Mouse (Mus musculus) embryonic facial prominence, embryonic 13.5 days (tissue): ENCODE measurements at regions not wholly inside any gene's neighbourhood (a gene's known extent, or its start where the extent isn't known, plus 50 kb on each side); places are given as distances from the start of the nearest gene placed in this dataset.
A peak's percentile ranks its signal among the peaks of the same experiment; 100 is the strongest.
"Not testable (repeated sequence)": the region's sequence is repeated elsewhere in the genome, so short reads cannot be mapped to it uniquely, and the experiment has no call there.

Experiments used
- ATAC-seq: fragments of 200-750 bp; cut with Nextera tagmentation; 2 replicates; pipeline ENCODE4 v1.8.0; 2017; ENCODE audit warnings: low read depth; ENCODE audit not compliant: insufficient number of reproducible peaks, insufficient read depth, low FRiP score, low TSS enrichment
- H3K27ac ChIP-seq: fragments of 300-500 bp; sonication (generic); 2 replicates; pipeline ENCODE4 v1.5.1; 2015; ENCODE audit warnings: moderate library complexity, mild to moderate bottlenecking, inconsistent platforms
- H3K27me3 ChIP-seq: fragments of 300-500 bp; sonication (generic); 2 replicates; pipeline ENCODE4 v1.6.1; 2015; ENCODE audit warnings: mild to moderate bottlenecking, inconsistent platforms
- H3K36me3 ChIP-seq: fragments of 300-500 bp; sonication (generic); 2 replicates; pipeline ENCODE4 v1.6.1; 2015; ENCODE audit warnings: mild to moderate bottlenecking, inconsistent platforms
- H3K4me1 ChIP-seq: fragments of 300-500 bp; sonication (generic); 2 replicates; pipeline ENCODE4 v1.6.1; 2015; ENCODE audit warnings: inconsistent platforms
- H3K4me2 ChIP-seq: fragments of 300-500 bp; sonication (generic); 2 replicates; pipeline ENCODE4 v1.6.1; 2015; ENCODE audit warnings: moderate library complexity, mild to moderate bottlenecking, inconsistent platforms
- H3K4me3 ChIP-seq: fragments of 300-500 bp; sonication (generic); 2 replicates; pipeline ENCODE4 v1.5.1; 2015; ENCODE audit warnings: mild to moderate bottlenecking, inconsistent platforms
- H3K9ac ChIP-seq: fragments of 300-500 bp; sonication (generic); 2 replicates; pipeline ENCODE4 v1.6.1; 2015; ENCODE audit warnings: mild to moderate bottlenecking, inconsistent platforms
- H3K9me3 ChIP-seq: fragments of 300-500 bp; sonication (generic); 2 replicates; pipeline ENCODE4 v1.6.1; 2016; ENCODE audit warnings: inconsistent platforms
- WGBS: fragments of 180-500 bp; shearing (Covaris S2); methylation state at CpG from one replicate; pipeline ENCODE4 v1.1.7; 2015; ENCODE audit warnings: mixed read lengths; 5-methylcytosine and 5-hydroxymethylcytosine counted together

DNA sequence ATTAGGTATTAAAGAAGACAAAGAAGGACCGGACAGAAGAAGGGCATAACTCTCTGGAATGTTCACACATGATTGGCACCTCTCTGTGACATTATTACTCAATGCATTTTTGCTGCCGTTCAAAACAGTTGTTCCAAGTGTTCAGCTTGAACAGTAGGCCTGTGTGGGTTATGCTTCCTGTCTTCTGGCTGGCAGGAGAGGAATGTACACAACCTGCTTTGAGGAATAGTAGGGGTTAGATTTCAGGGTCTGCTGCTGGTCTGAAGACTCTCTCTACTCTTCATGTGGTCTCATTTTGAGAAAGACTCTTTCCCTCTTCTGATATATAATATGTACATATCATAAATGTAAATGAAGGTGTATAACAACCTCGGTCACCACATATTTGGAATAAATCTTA is 137.2 kb upstream of the Adgra3 start:
- ATAC-seq: no peak

GRCm38 (mm10) chr5:50189394-50189793 is 130.6 kb upstream of the Adgra3 start:
- Histone ChIP-seq H3K4me1 (no peaks in the 10 kb centered on the region), H3K27ac (no peak overlapping the region), H3K4me3 (no peak overlapping the region), H3K9me3 (no peaks in the 10 kb centered on the region; the same call in 1 of the 2 replicates), H3K4me2 (no peak overlapping the region), H3K36me3 (no peaks in the 10 kb centered on the region), H3K27me3 (no peaks in the 10 kb centered on the region), H3K9ac (no peak overlapping the region)
- no peak for ATAC-seq

More for the DNA sequence above, 137.2 kb upstream of the Adgra3 start:
- Histone ChIP-seq H3K9me3 (no peaks in the 10 kb centered on the region), H3K27me3 (no peaks in the 10 kb centered on the region), H3K27ac (peak overlapping the region; percentile 69), H3K4me2 (no peak overlapping the region), H3K9ac (no peak overlapping the region), H3K4me1 (0 out of 2 replicates have a peak, but pooled peaks cover 6% of the 10 kb centered on the region), H3K36me3 (no peaks in the 10 kb centered on the region), H3K4me3 (no peak overlapping the region)
- WGBS: 54% methylated on average over 3 of the region's 3 CpGs

GRCm38 (mm10) chr5:50182721-50183120 is 123.9 kb upstream of the Adgra3 start:
- no peak overlapping the region for H3K27ac ChIP-seq
- H3K4me1 ChIP-seq: no peaks in the 10 kb centered on the region
- H3K4me2 ChIP-seq: no peak overlapping the region
- ATAC-seq: no peak
- no peaks in the 10 kb centered on the region for H3K36me3 ChIP-seq
- no peak overlapping the region for H3K4me3 ChIP-seq
- H3K27me3 ChIP-seq: no peaks in the 10 kb centered on the region
- H3K9me3 ChIP-seq: no peaks in the 10 kb centered on the region; the same call in 1 of the 2 replicates
- no peak overlapping the region for H3K9ac ChIP-seq
- WGBS: 82% methylated on average over 6 of the region's 6 CpGs

- Histone ChIP-seq H3K9ac (no peak overlapping the region), H3K4me3 (no peak overlapping the region), H3K4me2 (no peak overlapping the region), H3K4me1 (no peaks in the 10 kb centered on the region), H3K9me3 (no peaks in the 10 kb centered on the region), H3K27ac (no peak overlapping the region), H3K36me3 (no peaks in the 10 kb centered on the region), H3K27me3 (no peaks in the 10 kb centered on the region)
- no peak for ATAC-seq
- WGBS: 63% methylated on average over 1 of the region's 1 CpGs
These were observed 97.8 kb upstream of the Adgra3 start for GRCm38 (mm10) chr5:50156557-50156956.

DNA sequence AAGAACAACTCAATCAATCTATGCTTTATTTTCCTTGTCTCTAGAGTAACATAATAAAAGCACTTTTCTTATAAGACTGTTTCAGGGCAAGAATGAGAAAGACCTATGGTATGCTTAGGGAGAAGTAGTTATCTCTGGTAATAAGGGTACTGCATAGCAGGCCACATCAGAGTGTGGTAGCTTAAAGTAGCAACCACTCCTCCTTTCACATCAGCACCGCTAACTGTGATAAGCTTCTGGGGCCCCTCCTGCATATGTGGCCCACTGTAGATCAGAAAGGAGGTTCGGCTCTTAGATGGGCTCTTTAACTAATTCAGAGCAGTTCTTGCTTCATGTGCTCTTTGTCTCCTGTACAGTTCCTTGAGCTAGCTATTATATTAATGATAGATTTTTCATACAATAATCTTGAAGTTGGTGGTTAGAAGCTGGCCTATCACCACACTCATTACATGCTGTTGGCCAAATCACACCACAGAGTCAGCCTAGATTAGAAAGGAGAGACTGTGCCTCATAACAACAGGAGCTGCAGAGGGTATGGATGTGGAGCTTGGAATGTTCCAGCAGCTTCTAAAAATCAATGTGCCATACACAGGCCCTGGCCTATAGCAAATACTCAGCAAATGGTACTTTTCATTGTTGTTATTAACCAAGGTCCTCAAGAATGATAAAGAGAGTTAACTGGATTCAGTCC is 96.5 kb upstream of the Adgra3 start:
- not testable (repeated sequence) for H3K4me1 ChIP-seq, H3K27ac ChIP-seq, H3K9ac ChIP-seq, H3K36me3 ChIP-seq, H3K27me3 ChIP-seq, H3K4me2 ChIP-seq, H3K4me3 ChIP-seq, H3K9me3 ChIP-seq, ATAC-seq
- 94% methylated on average over 2 of the region's 2 CpGs for WGBS

- no peak overlapping the region for H3K4me2 ChIP-seq
These were observed 88.1 kb upstream of the Adgra3 start for GRCm38 (mm10) chr5:50146926-50147325.

DNA sequence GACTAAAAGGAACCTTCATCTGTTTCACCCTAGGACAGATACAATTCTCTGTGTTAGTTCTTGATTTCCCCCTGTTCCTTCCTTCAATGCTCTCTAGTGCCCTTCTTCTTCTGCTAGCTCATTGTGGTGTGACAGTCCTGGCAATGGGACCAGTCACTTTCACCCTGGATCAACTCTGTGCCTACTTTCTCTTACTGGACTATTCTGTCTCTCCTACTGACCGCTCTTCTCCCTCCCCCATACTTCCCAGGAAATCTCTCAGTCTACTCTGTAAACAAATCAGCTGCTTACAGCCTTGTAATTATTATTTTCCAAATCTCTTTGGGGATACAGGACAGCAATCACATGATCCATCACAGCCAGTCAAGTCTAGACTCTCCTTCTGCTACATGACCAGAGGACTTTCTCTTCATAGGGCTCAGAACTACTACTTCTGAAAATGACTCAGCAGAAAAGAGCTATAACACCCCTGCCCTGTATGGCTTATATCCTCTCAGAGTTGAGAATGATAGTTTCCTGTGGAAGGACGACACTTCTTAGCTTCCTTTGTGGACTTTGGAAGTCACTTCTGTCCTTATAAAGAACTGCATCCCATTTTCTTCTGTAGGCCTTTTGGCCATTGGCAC is 86.8 kb upstream of the Adgra3 start:
- WGBS: 75% methylated on average over 2 of the region's 2 CpGs
- Histone ChIP-seq H3K27me3 (no peaks in the 10 kb centered on the region), H3K27ac (no peak overlapping the region), H3K9ac (no peak overlapping the region), H3K4me2 (no peak overlapping the region), H3K9me3 (no peaks in the 10 kb centered on the region), H3K4me3 (no peak overlapping the region), H3K4me1 (no peaks in the 10 kb centered on the region), H3K36me3 (no peaks in the 10 kb centered on the region)
- ATAC-seq: no peak

More at GRCm38 (mm10) chr5:50146926-50147325, 88.1 kb upstream of the Adgra3 start:
- WGBS: 44% methylated on average over 3 of the region's 3 CpGs
- H3K27me3 ChIP-seq: no peaks in the 10 kb centered on the region
- H3K36me3 ChIP-seq: no peaks in the 10 kb centered on the region
- no peak overlapping the region for H3K9ac ChIP-seq
- no peak for ATAC-seq
- H3K4me1 ChIP-seq: no peaks in the 10 kb centered on the region
- H3K9me3 ChIP-seq: no peaks in the 10 kb centered on the region
- H3K27ac ChIP-seq: no peak overlapping the region
- H3K4me3 ChIP-seq: no peak overlapping the region

DNA sequence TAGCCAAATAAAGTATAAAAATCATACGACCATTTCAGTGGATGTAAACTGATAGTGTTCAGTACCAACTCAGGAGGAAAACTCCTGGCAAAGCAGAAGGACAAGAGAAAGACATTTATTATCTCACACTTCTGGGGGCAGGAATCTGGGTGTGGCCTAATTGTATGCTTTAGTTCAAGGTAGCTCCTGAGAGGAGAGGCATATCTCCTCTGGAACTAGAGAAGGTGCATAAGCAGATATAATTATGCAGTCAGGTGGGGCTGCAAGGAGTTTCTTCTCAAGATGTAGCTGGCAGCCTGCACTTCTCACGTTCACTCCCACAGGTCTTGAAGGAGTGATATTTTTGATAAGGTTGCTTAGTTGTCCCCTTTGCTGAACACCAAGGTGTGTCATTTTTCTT is 71.4 kb upstream of the Adgra3 start:
- no peak overlapping the region for H3K27ac ChIP-seq
- 58% methylated on average over 2 of the region's 2 CpGs for WGBS
- H3K27me3 ChIP-seq: no peaks in the 10 kb centered on the region
- no peaks in the 10 kb centered on the region for H3K9me3 ChIP-seq
- no peak for ATAC-seq
- no peak overlapping the region for H3K9ac ChIP-seq
- H3K4me1 ChIP-seq: no peaks in the 10 kb centered on the region
- H3K4me3 ChIP-seq: no peak overlapping the region
- H3K36me3 ChIP-seq: no peaks in the 10 kb centered on the region
- H3K4me2 ChIP-seq: no peak overlapping the region

DNA sequence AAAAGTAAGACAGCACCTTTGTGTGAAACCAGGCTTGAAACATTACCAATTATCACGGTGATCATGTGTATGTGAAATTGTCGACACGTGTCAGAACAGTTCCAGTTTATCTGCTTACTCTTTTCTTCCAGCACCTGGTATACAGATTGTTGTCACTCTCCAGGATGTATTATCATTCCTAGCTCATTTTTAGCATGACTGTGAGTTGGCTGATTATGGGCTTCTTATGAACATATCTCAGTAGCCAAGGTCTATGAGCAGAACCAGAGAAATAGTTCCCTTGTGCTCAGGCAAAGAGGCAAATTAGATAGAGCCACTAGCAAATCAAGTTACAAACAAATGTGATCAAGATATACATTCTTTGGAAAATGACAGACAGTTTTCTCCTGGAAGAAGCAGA is 70.2 kb upstream of the Adgra3 start:
- no peaks in the 10 kb centered on the region for H3K4me1 ChIP-seq
- 65% methylated on average over 3 of the region's 3 CpGs for WGBS
- H3K27me3 ChIP-seq: no peaks in the 10 kb centered on the region
- no peaks in the 10 kb centered on the region for H3K9me3 ChIP-seq
- ATAC-seq: no peak
- no peak overlapping the region for H3K4me2 ChIP-seq
- H3K4me3 ChIP-seq: no peak overlapping the region
- no peak overlapping the region for H3K9ac ChIP-seq
- H3K27ac ChIP-seq: no peak overlapping the region
- H3K36me3 ChIP-seq: no peaks in the 10 kb centered on the region

GRCm38 (mm10) chr5:50126594-50126993 is 67.8 kb upstream of the Adgra3 start:
- 79% methylated on average over 2 of the region's 2 CpGs for WGBS
- no peak overlapping the region for H3K27ac ChIP-seq
- no peak overlapping the region for H3K4me2 ChIP-seq
- peaks cover 4% of the 10 kb centered on the region; the same call in 1 of the 2 replicates for H3K4me1 ChIP-seq
- H3K4me3 ChIP-seq: no peak overlapping the region
- no peaks in the 10 kb centered on the region for H3K9me3 ChIP-seq
- no peaks in the 10 kb centered on the region for H3K27me3 ChIP-seq
- H3K36me3 ChIP-seq: no peaks in the 10 kb centered on the region
- no peak for ATAC-seq
- no peak overlapping the region for H3K9ac ChIP-seq

GRCm38 (mm10) chr5:50126177-50126576 is 67.4 kb upstream of the Adgra3 start:
- Histone ChIP-seq H3K9me3 (no peaks in the 10 kb centered on the region), H3K27ac (no peak overlapping the region), H3K9ac (no peak overlapping the region), H3K36me3 (no peaks in the 10 kb centered on the region), H3K4me1 (peaks cover 4% of the 10 kb centered on the region; the same call in 1 of the 2 replicates), H3K4me2 (no peak overlapping the region), H3K4me3 (no peak overlapping the region), H3K27me3 (no peaks in the 10 kb centered on the region)
- no peak for ATAC-seq

DNA sequence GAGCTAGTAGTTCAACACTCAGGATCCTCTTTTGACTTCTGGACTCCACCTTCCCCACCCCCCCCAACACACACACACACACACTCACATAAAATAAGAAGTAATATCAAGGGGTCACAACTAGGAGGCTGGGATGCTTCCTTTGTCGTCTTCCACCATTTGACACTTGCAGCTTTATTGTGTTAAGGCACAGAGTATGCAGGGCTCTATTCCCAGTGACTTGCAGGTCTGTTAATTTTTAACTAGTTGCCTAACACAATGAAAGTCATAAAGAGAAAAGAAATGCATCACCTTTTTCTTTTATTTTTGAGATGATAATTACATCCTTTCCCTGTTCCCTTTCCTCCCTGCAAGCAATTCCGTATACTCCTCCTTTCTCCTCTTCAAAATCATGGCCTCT is 66.9 kb upstream of the Adgra3 start:
- Histone ChIP-seq H3K27me3 (no peaks in the 10 kb centered on the region), H3K9me3 (no peaks in the 10 kb centered on the region), H3K4me1 (peaks cover 4% of the 10 kb centered on the region; the same call in 1 of the 2 replicates), H3K36me3 (no peaks in the 10 kb centered on the region), H3K27ac (no peak overlapping the region), H3K4me2 (no peak overlapping the region), H3K4me3 (no peak overlapping the region), H3K9ac (no peak overlapping the region)
- WGBS: 82% methylated on average over 2 of the region's 2 CpGs
- no peak for ATAC-seq
